Mouse (Mus musculus): ENCODE measurements around the gene Gps2. TPM values are rescaled to one million over a fixed set of nuclear protein-coding genes. Genes with fewer than 3 reads are reported as not detected.

The Gps2 gene
- polyA plus RNA-seq, 1 experiment, result 37.3 TPM

DNA sequence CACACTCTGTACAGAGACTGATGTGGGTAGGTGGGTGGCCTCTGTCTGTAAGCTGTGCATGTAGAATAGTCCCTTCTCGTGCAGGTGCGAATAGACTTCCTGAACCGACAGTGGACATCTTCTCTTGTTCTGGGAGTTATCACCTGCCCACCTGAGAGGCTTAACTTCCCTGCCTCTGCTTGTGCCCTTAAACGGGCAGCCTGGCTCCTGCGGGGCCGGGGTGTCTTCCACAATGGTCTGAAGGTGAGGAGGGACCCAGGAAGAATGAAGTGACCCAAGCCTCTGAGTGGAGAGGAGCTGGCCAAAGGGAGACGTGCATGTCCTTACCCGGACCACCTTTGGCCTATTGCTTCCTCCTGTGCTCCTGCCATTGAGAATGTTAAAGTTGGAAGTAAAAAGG lies 3.5 kb upstream of the Gps2 start:
- H3K4me3 ChIP-seq (ENCODE audit: insufficient read depth, poor library complexity, severe bottlenecking), result no peak overlapping the region
- no peak for TF ChIP-seq FOSL1 (IDR thresholded peaks at IDR 0.05; ENCODE audit: insufficient read depth, low read length, poor library complexity, severe bottlenecking)
- no peak for TF ChIP-seq MYOG (IDR thresholded peaks at IDR 0.05; ENCODE audit: control insufficient read depth, extremely low read depth, insufficient read length)
- TF ChIP-seq MYOD1 (IDR thresholded peaks at IDR 0.05; ENCODE audit: control insufficient read depth, insufficient read length, low read depth), result no peak
- TF ChIP-seq CEBPB (IDR thresholded peaks at IDR 0.05; ENCODE audit: low read depth), result no peak
- TF ChIP-seq CTCF (IDR thresholded peaks at IDR 0.05; ENCODE audit: control insufficient read depth, insufficient read depth, insufficient read length), result no peak
- no peak for TF ChIP-seq USF1 (IDR thresholded peaks at IDR 0.05; ENCODE audit: low read depth)
- TF ChIP-seq MAX (IDR thresholded peaks at IDR 0.05), result no peak
- no peak overlapping the region for H3ac ChIP-seq (ENCODE audit: control insufficient read depth, insufficient read length, low read depth)
- peaks cover 91% of the 10 kb centered on the region for H3K36me3 ChIP-seq (ENCODE audit: control insufficient read depth, insufficient read depth)
- no peaks in the 10 kb centered on the region for H3K79me3 ChIP-seq (ENCODE audit: low read depth)
- no peaks in the 10 kb centered on the region for H3K27me3 ChIP-seq (ENCODE audit: control insufficient read depth, insufficient read depth, insufficient read length)
- peaks cover 19% of the 10 kb centered on the region for H3K79me2 ChIP-seq (ENCODE audit: control insufficient read depth, insufficient read depth)

DNA sequence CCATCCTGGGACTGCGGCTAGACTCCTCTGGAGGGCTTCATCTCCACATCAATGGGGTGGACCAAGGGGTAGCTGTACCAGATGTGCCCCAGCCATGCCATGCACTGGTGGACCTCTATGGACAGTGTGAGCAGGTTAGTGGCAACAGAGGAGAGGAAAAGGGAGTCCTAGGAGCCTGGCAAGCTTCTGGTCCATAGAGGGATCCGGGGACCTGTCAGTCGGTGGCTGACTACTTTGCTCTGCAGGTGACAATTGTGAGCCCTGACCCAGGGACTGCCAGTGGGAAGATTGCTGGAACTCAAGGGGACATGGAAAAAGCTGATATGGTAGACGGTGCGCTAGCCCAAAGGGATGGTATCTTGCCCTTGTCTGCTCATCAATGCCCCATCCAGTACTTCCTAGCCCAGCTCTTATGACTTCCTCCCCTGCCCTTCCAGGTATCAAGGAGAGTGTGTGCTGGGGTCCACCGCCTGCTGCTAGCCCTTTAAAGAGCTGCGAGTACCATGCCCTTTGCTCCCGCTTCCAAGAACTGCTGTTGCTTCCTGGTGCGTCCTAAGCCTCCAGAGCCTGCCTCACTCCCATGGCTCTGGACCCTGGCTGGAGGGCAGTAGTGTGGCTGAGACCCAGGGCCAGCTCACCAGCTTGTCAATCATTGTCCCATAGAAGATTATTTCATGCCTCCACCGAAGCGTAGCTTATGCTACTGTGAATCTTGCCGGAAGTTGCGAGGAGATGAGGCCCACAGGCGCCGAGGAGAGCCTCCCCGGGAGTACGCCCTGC lies 2.7 kb upstream of the Gps2 start:
- Histone ChIP-seq H3K79me3 (ENCODE audit: low read depth) (peaks cover 4% of the 10 kb centered on the region), H3K4me3 (ENCODE audit: insufficient read depth, poor library complexity, severe bottlenecking) (no peak overlapping the region), H3K36me3 (ENCODE audit: control insufficient read depth, insufficient read depth) (peaks cover 91% of the 10 kb centered on the region), H3K79me2 (ENCODE audit: control insufficient read depth, insufficient read depth) (peaks cover 20% of the 10 kb centered on the region), H3ac (ENCODE audit: control insufficient read depth, insufficient read length, low read depth) (no peak overlapping the region), H3K27me3 (ENCODE audit: control insufficient read depth, insufficient read depth, insufficient read length) (no peaks in the 10 kb centered on the region)
- TF ChIP-seq CTCF (IDR thresholded peaks at IDR 0.05; ENCODE audit: control insufficient read depth, insufficient read depth, insufficient read length) (no peak), FOSL1 (IDR thresholded peaks at IDR 0.05; ENCODE audit: insufficient read depth, low read length, poor library complexity, severe bottlenecking) (no peak)

DNA sequence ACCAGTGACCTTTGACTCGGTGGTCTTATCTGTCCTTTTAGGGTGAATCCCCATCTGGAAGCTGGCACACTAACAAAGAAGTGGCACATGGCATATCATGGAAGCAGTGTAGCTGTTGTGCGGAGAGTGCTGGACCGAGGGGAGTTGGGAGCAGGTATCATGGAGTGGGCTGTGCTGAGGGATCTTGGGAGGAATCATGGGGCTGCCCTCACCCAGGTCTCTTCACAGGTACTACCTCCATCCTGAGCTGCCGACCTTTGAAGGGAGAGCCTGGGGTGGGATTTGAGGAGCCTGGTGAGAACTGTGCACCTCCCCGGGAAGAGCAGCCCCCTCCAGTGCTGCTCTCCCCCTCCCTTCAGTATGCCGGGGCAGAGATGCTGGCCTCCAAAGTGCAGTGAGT lies 2.0 kb upstream of the Gps2 start:
- H3K79me2 ChIP-seq (ENCODE audit: control insufficient read depth, insufficient read depth), result peaks cover 28% of the 10 kb centered on the region
- no peak for TF ChIP-seq CTCF (IDR thresholded peaks at IDR 0.05; ENCODE audit: control insufficient read depth, insufficient read depth, insufficient read length)
- no peak for TF ChIP-seq USF1 (IDR thresholded peaks at IDR 0.05; ENCODE audit: low read depth)
- no peak for TF ChIP-seq CEBPB (IDR thresholded peaks at IDR 0.05; ENCODE audit: low read depth)
- no peak for TF ChIP-seq MYOD1 (IDR thresholded peaks at IDR 0.05; ENCODE audit: control insufficient read depth, insufficient read length, low read depth)
- TF ChIP-seq MYOG (IDR thresholded peaks at IDR 0.05; ENCODE audit: control insufficient read depth, extremely low read depth, insufficient read length), result no peak
- no peak for TF ChIP-seq MAX (IDR thresholded peaks at IDR 0.05)
- TF ChIP-seq FOSL1 (IDR thresholded peaks at IDR 0.05; ENCODE audit: insufficient read depth, low read length, poor library complexity, severe bottlenecking), result no peak

DNA sequence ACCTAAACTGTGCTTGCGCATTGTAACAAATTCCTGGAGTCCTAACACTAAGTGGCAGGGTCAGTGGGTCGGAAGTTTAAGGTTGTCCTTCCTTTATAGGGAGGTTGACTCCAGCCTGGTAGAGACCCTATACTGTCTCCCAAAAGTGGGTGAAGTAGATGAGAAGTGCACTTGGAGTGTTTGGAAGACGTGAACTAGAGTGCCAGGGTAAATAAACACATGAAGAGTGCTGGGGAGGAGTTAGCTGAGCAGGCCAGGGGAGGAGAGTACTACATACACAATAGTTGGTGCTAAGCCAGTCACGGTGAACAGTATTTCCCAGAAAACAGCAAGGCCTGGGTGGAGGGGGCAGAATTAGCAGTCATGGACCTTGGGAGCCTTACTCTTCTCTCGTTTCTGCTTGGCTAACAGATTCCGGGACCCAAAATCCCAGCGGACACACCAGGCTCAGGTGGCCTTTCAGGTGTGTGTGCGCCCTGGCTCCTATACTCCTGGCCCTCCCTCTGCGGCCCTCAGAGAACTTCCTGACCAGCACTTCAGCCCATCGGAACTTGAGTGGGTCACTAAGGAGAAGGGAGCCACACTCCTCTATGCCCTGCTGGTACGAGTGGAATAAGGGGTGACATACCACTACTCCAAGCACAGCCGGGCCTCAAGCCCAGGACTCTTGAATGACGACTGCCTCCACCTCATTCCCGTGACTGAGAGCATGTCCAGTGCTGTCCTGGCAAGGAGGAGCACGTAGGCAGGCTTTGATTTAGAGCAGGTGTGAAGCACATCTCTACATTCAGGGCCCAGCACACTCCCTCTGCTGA lies 765 bp upstream of the Gps2 start:
- Histone ChIP-seq H3ac (ENCODE audit: control insufficient read depth, insufficient read length, low read depth) (peak overlapping the region; percentile 46), H3K27me3 (ENCODE audit: control insufficient read depth, insufficient read depth, insufficient read length) (no peaks in the 10 kb centered on the region), H3K79me3 (ENCODE audit: low read depth) (peaks cover 22% of the 10 kb centered on the region), H3K4me3 (ENCODE audit: insufficient read depth, poor library complexity, severe bottlenecking) (peak overlapping the region; percentile 55), H3K79me2 (ENCODE audit: control insufficient read depth, insufficient read depth) (peaks cover 40% of the 10 kb centered on the region), H3K36me3 (ENCODE audit: control insufficient read depth, insufficient read depth) (peaks cover 91% of the 10 kb centered on the region)
- TF ChIP-seq MAX (IDR thresholded peaks at IDR 0.05) (no peak), USF1 (IDR thresholded peaks at IDR 0.05; ENCODE audit: low read depth) (no peak), MYOG (IDR thresholded peaks at IDR 0.05; ENCODE audit: control insufficient read depth, extremely low read depth, insufficient read length) (no peak), FOSL1 (IDR thresholded peaks at IDR 0.05; ENCODE audit: insufficient read depth, low read length, poor library complexity, severe bottlenecking) (no peak), CTCF (IDR thresholded peaks at IDR 0.05; ENCODE audit: control insufficient read depth, insufficient read depth, insufficient read length) (no peak), CEBPB (IDR thresholded peaks at IDR 0.05; ENCODE audit: low read depth) (no peak), MYOD1 (IDR thresholded peaks at IDR 0.05; ENCODE audit: control insufficient read depth, insufficient read length, low read depth) (no peak)

More for the DNA sequence above, 2.0 kb upstream of the Gps2 start:
- H3K36me3 ChIP-seq (ENCODE audit: control insufficient read depth, insufficient read depth), result peaks cover 91% of the 10 kb centered on the region
- no peaks in the 10 kb centered on the region for H3K27me3 ChIP-seq (ENCODE audit: control insufficient read depth, insufficient read depth, insufficient read length)
- H3K4me3 ChIP-seq (ENCODE audit: insufficient read depth, poor library complexity, severe bottlenecking), result no peak overlapping the region
- H3ac ChIP-seq (ENCODE audit: control insufficient read depth, insufficient read length, low read depth), result no peak overlapping the region
- peaks cover 12% of the 10 kb centered on the region for H3K79me3 ChIP-seq (ENCODE audit: low read depth)

GRCm38 (mm10) chr11:69914372-69914764 lies 680 bp downstream of the Gps2 start:
- Histone ChIP-seq H3K4me3 (ENCODE audit: insufficient read depth, poor library complexity, severe bottlenecking) (peak overlapping the region; percentile 55), H3ac (ENCODE audit: control insufficient read depth, insufficient read length, low read depth) (peak overlapping the region; percentile 85), H3K79me3 (ENCODE audit: low read depth) (peaks cover 37% of the 10 kb centered on the region), H3K79me2 (ENCODE audit: control insufficient read depth, insufficient read depth) (peaks cover 54% of the 10 kb centered on the region), H3K36me3 (ENCODE audit: control insufficient read depth, insufficient read depth) (peaks cover 92% of the 10 kb centered on the region), H3K27me3 (ENCODE audit: control insufficient read depth, insufficient read depth, insufficient read length) (no peaks in the 10 kb centered on the region)
- TF ChIP-seq MYOG (IDR thresholded peaks at IDR 0.05; ENCODE audit: control insufficient read depth, extremely low read depth, insufficient read length), result no peak
- TF ChIP-seq USF1 (IDR thresholded peaks at IDR 0.05; ENCODE audit: low read depth), result no peak
- TF ChIP-seq MAX (IDR thresholded peaks at IDR 0.05), result no peak
- no peak for TF ChIP-seq CEBPB (IDR thresholded peaks at IDR 0.05; ENCODE audit: low read depth)
- no peak for TF ChIP-seq FOSL1 (IDR thresholded peaks at IDR 0.05; ENCODE audit: insufficient read depth, low read length, poor library complexity, severe bottlenecking)
- no peak for TF ChIP-seq MYOD1 (IDR thresholded peaks at IDR 0.05; ENCODE audit: control insufficient read depth, insufficient read length, low read depth)
- no peak for TF ChIP-seq CTCF (IDR thresholded peaks at IDR 0.05; ENCODE audit: control insufficient read depth, insufficient read depth, insufficient read length)
